Mouse (Mus musculus) megakaryocyte, embryonic 14.5 days (primary cell): ENCODE data around the gene Exoc3l.

Source experiments
- FLI1 ChIP-seq: IDR thresholded peaks from 2 replicates; pipeline ENCODE4 v1.6.1; 2012; ENCODE audit warnings: low read length, inconsistent platforms, mixed read lengths
- GATA1 ChIP-seq: IDR thresholded peaks from 3 replicates; pipeline ENCODE4 v1.6.1; 2012; ENCODE audit warnings: mixed read lengths, low read length, inconsistent platforms, borderline replicate concordance

DNA sequence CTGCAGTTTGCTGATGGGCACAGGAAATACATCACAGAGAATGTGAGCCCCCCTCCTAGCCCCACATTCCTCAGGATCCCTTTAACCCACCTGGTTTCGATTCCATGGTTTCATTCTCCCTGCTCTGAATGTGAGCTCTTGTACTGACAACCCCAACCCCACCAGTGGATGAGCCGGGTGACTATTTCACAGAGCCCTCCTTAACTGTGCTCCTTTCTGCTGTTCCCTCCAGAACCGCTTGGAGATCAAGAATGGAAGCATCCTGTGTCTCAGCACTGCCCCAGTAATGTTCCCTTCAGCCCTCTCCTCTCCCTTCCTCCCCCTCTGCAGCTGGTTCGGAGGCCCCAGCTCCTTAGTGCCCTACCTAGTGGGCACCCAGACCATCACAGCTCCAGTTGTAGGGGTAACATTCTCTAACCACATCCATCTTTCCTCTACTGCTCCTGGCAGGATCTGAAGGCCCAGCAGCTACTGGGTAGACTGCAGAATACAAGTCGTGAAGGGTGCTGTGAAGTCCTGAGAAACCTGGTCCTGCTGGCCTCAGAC lies 10.3 kb upstream of the Exoc3l start:
- TF ChIP-seq GATA1 (no peak), FLI1 (no peak)
